Mouse (Mus musculus): Measurements from ENCODE around the gene Nfasc.
A peak's percentile ranks its signal among the peaks of the same experiment; 100 is the strongest.

Gene Nfasc

DNA sequence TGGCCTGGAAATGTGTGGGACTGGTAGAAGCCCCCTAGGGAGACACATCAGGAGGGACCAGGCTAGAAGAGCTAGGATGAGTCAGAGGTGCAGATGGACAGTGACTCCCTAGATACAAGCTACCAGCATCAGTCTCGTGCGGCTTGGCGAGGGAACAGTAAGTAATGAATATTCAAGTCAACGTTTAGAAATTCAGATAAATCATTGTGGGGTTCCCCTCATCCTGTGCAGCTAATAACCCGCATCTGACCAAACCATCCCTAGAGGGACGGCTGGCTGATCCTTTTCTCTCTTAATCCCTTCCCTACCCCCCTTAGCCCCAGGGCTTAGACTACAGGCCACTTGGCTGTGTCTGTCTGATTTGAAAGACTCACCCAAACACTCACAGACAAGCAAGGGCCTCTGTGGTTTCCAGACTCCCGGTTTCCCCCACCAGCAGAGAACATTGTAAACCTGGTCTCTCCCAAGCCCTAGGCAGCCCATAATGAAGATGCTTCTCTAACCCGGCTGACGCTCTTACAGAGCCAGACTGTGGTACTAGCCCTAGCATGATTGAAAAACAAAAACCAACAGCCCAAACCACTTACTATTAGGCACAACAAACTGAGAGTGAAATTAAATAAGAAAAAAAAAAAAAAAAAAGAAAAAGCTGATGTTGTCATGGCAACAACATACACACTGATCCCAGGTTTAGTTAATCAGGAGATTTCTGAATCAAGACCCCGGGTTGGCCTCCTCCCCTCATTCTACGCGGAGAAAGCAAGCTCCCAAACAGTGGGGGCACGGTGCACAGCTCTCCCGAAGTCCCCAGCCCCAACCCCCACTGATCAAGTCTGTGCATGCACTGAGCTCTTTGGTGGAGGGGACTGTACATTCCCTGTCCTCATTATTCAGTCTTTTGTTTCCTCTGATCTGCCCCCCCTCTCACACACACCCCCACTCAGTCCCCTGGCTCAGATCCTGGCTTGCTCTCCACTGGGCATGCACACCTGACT lies 159.5 kb downstream of the Nfasc start:
- no peak for DNase-seq (ENCODE audit: low read depth)

DNA sequence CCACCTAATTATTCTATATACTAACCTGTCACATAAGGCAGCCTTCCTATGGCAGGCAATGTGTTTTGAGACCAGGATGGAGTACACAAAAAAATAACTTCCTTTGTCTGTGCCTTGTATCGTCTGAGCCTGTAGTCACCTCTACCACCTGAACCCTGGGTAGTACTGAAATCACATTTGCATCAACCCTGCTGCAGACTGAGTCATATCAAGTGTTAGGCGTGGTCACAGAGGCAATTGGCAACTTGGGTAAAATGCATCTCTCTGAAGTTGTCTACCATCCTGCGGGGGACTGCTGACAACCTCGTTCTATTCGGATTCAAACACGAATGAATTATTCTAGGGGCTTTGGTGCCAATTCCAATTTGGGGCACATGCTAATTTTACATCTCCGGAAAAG lies 161.5 kb downstream of the Nfasc start:
- DNase-seq (ENCODE audit: low read depth), result no peak

DNA sequence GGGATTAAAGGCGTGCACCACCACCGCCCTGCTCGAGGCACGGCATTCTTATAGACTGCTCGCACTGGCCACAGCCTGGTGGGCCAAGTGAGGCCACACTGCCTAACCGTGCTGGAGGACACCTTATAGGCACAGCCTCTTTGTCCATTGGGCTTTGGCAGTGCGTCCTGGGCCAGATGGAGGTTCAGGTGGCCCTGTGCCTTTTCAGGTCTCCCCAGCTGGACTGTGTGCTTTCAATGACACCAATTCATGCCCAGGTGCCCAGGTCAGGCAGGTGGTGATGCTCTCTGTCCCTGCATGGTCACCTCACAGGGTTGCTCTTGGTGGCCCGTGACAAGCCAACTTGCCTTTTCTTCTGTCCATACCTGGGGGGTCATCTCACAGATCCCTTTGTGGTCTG lies 164.8 kb downstream of the Nfasc start:
- DNase-seq (ENCODE audit: low read depth), result no peak

DNA sequence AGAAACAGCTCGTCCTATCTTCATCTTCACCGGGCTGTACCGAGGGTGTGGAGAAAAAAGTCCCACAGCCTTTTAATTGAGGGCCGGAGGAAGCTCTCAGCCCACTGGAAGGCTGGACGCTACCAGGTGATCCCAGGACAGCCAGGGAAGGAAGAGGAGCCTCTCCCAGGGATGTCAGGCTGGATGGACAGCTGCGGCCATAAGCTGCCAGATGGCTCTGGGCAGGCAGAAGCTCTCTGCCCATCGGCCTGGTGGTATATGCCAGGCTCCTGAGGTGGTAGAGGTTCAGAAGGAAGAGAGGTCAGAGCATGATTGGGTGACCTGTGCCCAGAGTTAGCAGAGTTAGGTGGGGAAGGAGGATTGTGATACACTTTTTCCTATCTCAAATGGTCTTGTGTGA lies 168.7 kb downstream of the Nfasc start:
- DNase-seq (ENCODE audit: low read depth), result no peak

DNA sequence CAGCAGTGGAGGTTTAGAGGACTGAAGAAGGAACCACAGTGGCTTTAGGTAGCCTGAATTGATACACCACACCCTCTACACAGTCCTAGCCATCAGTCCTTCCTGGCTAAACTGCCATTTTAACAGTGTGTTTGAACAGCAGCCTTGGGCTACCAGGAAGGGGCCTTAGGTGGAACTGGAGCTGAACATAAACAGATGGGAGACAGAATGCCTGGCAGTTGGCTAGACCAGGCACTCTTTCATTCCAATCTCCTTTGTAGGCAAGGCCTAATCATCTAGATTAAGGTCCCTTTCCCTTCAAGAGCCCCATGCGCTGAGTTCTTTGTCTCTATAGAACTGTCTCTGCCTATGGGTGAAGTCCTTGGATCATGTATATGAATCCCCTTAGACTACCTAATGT lies 170.0 kb downstream of the Nfasc start:
- no peak for DNase-seq (ENCODE audit: low read depth)

DNA sequence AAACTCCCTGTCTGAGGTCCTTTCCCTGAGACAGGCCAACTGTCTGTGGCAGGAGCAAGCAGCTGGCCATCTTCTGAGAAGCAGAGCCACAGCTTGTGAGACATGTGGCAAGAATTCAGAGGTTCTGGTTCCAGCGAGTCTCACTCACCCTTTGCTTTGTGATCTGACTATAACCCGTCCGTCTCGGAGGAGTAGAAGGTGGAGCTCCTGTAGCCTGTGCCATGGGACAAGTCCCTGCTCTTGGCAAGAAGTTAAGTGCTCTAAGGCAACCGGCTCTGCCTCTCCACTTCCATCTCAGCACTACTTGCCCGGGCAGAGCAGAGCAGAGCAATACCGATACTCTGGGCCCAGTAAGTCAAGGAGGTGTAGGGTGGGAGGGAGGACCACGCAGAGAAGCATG lies 170.7 kb downstream of the Nfasc start:
- no peak for DNase-seq (ENCODE audit: low read depth)

DNA sequence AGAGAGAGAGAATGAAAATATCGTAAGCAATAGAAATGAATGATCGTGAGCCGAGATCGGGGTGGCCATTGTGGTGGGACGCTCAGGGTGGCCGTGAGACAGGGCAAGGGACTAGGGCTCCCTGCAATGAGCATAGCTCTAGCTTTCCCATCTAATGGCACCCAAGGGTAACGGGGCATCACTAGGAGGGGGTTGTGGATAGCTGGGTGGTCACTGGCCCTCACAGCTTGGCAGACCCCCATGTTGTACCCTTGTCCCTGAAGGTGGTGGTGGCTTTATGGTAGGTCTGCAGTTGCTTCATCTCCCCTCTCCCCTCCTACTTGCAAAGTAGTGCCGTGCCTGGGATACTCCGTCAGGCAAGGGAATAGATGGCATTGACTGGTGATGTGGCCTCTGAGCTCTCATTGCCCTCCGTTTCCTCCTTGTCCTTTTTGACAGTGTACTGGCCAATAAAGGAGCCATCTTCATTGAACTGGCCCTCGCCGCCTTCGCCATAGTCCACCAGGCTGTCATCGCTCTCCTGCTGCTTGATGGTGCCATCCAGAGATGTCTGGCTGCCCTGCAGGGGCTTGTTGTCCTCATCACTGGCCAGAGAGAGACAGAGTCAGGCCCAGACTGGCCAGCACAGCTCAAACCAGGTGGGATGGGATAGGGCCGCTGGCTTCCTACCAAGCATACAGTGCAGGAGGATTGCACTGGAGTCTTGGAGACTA lies 171.4 kb downstream of the Nfasc start:
- no peak for DNase-seq (ENCODE audit: low read depth)

DNA sequence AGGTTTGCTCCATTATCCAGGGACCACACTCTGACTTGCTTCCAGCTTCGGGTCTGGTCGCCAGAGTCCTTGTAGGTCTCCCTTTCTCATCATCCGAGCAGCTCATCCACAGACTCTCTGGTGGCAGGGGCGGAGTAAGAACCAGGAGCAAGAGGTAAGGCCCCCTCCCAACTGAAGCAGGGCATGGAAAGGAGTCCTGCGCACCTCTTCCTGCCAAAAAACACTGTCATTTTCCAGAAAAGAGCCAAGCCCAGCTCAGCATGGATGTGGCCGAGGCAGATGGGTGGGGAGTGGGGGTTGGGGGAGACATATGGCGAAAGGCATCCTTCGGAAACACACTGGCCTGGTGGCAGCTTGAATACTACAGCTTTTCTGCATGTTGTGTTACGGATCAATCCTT lies 172.1 kb downstream of the Nfasc start:
- DNase-seq (ENCODE audit: low read depth), result no peak

DNA sequence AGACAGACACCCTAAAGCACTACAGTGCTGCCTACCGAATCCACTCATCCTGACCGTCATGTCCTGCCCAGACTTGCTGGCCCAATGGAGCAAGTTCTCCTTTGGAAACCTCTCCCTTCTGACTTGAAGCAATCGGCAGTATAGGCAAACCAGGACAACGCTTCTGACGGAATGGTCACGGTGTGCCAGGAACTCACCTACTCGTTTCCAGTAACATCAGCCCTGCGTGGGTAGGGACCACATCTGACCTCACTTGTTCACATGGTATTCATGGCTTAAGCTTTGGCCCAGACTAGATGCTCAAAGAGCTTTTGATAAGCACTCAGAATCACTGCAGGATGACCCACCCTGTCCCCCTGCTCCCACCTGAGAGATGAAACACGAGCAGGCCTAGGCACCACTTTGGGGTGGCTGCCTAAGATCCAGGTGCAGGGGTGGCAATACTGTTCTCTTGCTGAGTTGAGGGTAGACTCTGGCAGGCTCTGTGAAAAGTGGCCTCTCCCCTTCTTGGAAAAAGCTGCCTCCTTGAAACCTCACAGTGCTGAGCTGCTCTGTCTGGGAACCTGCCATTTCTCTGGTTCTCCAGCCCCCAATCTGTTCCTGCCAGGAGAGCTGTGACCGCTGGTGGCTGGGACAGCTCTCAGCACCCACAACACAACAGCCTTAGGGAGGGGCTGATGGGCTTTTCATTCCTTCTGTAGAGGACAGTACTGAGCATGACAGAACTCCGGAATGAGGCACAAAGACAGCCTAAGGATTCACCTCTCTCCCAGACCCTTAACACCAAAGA lies 174.1 kb downstream of the Nfasc start:
- no peak for DNase-seq (ENCODE audit: low read depth)

DNA sequence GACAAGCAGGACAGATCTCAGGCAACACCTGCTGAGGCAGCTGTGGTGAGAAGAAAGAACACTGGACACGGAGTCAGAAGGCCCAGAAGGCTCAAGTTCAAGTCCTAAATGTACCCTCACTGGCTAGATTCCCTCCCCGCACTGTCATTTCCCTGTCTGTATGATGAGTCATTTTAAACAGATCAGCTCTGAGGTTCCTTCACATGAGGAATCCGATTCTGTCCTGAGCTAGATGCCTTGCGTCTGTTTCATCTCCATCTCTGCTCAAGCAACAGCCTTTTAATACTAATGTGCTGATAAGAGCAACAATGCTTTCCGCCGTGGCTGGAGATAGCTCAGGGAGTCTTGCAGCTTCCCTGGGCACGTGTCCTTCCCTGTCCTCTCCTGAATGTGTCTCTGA lies 175.8 kb downstream of the Nfasc start:
- no peak for DNase-seq (ENCODE audit: low read depth)

DNA sequence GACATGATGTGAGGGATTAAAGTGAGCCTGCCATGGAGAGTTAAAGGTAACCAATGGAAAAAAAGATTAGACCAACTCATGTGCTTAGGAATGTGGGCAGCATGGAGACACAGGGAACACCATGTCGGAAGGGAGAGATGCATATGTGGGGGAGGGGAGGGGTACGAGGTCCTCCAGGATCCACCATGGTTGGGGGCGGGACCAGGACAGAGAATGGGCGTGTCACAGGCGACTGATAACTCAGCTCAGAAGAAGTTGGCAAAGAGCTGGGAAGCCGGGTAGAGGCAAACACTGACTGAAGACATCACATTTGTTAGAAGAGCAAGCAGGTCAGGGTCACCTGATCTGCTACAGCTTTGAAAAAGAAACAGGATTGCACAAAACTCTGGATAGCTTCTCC lies 176.7 kb downstream of the Nfasc start:
- DNase-seq (ENCODE audit: low read depth), result no peak

DNA sequence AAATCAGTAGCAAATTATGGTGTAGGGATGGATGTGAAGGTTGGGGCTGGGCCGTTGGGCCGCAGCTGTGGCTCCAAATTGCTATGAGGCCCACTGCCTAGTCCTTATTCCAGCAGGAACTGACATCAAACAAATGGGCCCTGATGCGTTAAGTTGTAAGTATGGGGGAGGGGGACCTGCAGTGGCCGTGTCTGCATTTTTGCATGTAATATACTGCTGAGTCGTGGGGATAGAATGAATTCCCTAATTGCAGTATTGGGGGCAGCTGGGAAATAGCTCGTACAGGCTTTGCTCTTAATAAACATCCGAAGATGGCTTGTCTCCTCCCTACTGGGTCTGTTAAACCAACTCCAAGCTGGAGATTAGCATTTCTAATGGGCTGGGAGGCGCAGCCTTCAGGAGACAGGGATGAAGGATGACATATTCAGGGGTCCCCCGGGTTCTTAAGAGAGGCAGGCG lies 179.2 kb downstream of the Nfasc start:
- DNase-seq (ENCODE audit: low read depth), result no peak

DNA sequence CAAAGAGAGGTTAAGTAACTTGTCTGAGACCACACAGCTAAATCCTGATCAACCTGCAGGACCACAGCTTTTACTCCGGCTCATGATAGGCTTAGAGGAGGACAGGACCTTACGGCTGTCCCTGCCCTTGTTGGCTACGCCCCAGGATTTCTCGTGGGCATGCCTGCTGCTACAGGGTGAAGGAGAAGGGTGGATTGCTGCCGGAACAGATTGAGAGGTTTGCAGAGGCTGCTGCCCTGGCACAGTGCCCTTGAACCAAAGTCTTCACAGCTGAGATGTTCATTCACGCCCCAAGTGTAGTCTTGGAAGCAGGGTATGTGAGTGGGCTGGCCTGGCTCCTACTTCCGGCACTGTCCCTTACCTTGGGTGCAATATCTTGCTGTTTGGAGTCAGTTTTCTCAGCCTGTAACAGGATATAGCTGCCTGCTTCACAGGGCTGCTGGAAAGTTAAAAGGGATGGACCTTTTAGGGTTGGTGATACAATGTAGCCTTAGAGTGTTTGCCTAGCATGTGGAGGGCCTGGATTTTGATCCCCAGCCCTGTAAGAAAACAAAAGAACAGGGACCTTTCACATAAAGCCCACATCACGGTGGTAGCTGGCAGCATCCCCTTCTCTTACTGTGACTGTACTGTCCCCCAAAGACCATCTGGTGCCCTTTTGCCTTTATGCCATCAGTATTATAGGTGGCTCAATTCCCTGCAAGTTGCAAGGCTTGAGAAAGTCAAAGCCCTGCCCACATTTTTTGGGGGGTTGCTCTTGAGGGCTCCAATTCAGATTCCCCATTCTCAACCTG lies 180.5 kb downstream of the Nfasc start:
- no peak for DNase-seq (ENCODE audit: low read depth)

DNA sequence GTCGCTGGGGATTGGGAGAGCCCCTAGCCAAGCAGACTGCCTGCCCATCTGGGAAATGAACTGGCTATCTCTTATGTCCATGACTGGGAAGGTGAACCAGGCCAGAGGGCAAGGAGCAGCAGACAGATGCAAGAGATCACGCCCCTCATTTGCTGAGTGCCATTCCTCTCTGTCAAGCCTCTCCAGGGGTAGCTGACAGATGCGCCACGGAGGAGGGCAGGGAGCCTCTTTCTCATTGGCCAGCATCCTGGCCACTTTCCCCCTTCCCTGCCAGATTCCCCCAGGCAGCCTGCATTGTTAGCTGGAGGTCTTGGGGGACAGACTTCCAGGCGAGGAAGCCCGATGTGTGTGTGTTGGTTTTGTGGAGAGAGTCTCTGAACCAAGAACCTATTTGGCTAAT lies 182.6 kb downstream of the Nfasc start:
- DNase-seq (ENCODE audit: low read depth), result no peak

DNA sequence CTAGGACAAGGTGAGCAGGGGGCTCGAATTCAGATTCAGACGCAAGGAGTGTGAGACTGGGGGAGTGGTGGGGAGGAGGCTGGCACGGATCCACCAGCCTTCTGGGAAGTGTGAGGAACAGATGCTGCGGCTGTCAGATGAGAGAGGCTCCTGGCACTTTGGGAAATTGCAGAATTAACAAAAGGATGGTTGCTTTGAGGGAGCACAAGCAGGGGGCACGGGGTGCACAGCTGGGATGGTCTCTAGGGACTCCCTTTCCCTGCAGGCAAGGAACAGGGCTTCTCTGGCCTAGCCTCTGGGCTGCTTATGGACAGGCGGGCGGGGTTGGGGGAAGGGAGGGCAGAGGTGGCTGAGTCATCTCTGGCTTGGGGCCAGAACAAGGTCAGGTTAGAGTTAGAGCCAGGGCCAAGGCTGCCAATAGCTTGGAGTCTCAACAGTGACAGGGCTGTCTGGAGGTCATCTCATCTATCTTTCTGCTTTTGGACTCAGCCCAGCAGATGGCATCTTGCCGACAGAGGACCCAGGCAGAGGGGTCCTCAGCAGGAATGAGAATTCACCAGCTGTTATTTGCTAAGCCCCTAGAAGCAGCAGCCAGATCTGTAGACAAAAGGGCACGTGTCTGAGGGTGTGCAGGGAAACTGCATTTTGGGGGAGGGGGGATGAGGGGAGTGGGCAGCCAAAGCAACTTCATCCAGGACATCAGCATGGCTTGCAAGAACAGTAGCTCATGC lies 183.5 kb downstream of the Nfasc start:
- DNase-seq (ENCODE audit: low read depth), result peak; percentile 73

DNA sequence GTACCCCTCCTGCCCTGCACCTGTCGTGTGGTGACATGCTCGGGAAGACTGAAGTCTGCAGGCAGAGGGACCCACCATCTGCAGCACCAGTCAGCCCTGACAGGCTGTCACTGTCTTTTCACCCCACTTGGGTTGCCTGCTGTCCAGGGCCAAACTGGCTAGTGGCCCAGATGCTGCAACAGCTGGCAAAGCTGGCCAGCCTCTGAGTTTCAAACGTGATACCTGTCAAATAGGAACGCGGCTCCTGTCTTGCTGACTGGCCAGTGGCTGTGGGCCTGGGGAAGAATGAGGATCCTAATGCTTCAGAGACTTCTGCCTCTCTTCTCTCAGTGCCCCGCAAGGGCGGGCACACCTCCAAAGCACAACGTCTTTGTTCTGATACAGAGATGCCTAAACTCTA lies 197.8 kb downstream of the Nfasc start:
- DNase-seq (ENCODE audit: low read depth), result no peak

DNA sequence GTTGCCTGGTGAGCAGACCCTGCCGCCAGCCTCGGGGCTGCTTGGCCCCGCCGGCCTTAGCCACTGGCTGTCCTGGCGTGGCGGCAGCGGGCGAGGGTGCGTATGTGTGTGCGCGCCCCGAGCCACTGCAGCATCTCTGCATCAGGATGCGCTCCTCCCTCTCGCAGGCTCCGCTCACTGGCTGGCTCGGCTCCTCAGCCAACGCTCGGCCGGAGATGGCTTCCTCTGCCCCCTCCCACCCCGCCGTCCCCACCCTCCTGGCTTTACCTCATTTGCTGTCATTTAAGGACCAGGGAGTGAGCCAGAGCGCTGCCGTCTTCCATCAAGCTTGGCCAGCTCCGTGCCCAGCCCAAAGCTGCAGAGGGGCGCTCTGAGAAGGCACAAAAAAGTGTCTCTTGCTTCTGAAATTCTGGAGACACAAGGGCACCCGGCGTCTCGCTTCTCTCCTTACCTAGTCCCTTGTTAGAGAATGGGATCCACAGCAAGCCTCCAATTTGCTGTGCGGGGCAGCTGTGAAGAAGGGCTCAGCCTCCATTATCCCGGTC lies 198.8 kb downstream of the Nfasc start, which contains the start of gene Cntn2:
Gene Cntn2 (minus strand): TSS at position 495 of the 545 bp plus-strand sequence.
- no peak for DNase-seq (ENCODE audit: low read depth)

DNA sequence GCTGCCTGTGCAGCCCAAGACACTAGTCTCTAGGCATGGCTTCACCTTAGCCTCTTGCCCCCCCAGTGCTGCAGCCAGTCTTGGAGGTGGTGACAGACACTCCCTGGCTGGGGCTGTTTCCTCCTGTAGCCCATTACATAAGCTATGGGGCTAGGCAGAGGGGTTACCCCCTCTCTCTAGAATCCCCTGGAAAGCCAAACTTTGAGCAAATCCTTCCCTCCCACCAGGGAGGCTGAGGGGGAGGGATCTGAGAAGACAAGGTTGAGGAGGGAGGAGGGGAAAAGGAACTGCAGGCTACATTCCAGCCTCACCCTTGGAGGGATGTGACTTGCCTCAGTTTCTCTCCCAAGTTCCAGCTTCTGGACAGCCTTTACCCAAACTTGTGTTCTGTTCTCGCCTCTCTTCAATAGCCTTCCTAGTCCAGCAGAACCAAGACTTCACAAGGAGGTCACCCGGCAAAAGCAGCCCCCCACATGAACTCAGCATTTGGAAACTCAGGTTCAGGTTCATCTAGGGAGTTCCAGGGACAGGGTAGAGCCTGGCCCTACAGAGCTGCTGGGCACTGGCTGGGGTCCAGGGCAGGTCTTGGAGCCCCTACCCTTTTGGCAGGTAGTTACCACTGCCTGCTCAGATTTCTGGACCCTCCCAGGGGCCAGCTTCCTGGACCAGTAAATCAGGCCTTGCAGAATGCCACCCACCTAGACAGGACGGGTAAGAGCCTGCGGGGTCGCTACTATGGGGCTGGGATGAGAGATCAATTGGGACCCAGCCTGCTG lies 199.6 kb downstream of the Nfasc start:
- no peak for DNase-seq (ENCODE audit: low read depth)

DNA sequence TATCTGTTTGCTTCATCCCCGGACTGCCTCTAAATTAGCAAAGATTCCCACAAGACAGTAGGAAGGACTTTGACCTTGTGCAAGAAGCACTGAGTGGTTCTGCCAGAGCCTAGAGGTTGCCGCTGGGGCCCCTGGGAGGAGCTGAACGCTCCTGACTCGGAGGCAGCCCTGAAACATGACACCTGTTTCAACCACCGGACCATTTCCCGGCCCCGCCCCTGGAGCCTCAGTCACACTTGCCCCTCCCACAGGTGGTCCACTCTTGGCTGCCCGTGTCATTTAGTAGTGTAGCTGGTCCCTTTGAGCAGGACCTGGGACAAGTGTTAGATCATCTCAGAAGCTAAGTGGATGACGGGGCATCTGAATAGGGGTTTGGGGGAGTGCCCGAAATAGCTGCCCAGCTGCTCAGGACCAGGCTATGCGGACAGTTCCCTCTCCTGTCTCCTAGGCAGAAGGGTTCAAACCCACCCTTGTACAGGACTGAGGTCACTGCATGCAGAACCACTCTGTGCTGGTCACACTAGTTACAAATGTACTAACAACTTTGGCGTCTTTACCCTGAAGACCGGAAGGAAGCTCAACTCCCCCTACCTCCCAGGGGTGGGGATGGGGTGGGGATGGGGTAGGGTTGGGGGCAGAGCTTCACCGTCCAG lies 200.3 kb downstream of the Nfasc start:
- DNase-seq (ENCODE audit: low read depth), result no peak

Data from NIH3T3 (cell line).